Mouse (Mus musculus): Measurements from ENCODE around the gene Inpp1. TPM values are rescaled to one million over a fixed set of nuclear protein-coding genes. Genes with fewer than 3 reads are reported as not detected.

Inpp1 gene
- total RNA-seq, 4 experiments from 2014 or later, result 40.3 to 42.9 (median 42.1) TPM

- no peak for DNase-seq (ENCODE audit: low spot score in 2 of 2)
Measured at GRCm38 (mm10) chr1:52793692-52794091, 23.8 kb downstream of the Inpp1 start.

GRCm38 (mm10) chr1:52792701-52793100 is 24.8 kb downstream of the Inpp1 start:
- no peak for DNase-seq (ENCODE audit: low spot score in 2 of 2)

DNA sequence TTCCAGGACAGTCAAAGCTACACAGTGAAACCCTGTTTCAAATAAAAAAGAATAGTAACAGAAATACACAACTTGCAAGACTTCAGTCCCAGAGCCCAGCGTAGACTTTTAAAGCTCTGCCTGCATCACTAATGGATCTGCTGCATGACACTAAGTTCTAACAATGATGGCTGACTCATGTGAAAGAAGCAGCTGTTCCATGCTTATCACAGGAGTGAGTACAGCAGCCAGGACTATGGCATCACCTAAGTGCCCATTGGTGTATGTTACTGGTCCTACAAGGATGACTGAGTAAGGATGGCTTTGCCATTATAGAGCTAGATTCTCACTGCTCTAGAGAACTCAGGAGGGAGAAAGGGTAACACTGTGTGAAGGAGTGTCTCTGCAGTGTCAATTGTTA is 30.2 kb downstream of the Inpp1 start:
- DNase-seq (ENCODE audit: low spot score in 2 of 2), result no peak

- no peak for DNase-seq (ENCODE audit: low spot score in 2 of 2)
Measured at GRCm38 (mm10) chr1:52765176-52766111, 52.0 kb downstream of the Inpp1 start.

DNA sequence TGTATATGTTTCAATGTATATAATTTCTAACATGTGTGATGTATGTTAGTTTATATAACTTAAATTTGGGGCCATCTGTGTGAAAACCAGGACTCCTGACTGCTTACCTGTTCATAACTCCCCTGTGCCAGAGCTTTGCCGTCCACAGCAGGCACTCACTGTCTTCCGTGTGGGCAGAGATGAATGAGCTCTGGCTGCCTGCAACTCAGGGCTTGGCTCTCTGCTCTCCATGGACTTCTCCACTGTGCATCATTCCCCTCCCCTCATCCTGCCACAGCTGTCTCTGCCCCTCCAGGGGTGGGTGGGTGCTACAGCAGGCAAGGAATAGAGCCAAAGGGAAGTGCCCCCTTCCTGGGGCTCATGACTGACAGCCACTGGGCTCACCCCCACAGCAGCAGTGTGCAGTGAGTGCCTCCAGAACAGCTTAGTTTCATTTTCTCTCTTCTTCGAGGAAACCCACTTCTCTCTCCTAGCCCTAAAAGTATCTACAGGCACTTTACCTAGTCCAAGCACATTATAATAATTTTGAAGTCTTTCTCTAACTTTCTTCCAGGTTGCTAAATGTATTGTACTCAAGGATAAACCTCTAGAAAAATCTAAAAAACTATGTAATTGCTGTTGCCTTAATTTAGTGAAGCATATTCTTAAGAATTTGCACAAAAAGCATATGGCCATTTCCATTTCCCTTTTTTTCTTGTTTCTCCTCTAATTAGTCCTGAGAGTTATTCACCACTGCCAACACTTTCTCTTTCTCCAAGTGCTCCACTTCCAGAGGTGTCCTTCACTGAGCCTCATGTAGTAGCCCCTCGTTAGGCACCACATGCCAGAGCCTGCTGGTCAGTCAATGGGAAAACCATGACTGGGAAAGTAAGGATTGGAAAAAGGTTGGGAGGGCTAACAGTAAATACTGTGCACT is 53.3 kb downstream of the Inpp1 start:
- no peak for DNase-seq (ENCODE audit: low spot score in 2 of 2)

GRCm38 (mm10) chr1:52758174-52758573 is 59.3 kb downstream of the Inpp1 start:
- DNase-seq (ENCODE audit: low spot score in 2 of 2), result no peak

GRCm38 (mm10) chr1:52754331-52754730 is 63.2 kb downstream of the Inpp1 start:
- DNase-seq (ENCODE audit: low spot score in 2 of 2), result no peak

DNA sequence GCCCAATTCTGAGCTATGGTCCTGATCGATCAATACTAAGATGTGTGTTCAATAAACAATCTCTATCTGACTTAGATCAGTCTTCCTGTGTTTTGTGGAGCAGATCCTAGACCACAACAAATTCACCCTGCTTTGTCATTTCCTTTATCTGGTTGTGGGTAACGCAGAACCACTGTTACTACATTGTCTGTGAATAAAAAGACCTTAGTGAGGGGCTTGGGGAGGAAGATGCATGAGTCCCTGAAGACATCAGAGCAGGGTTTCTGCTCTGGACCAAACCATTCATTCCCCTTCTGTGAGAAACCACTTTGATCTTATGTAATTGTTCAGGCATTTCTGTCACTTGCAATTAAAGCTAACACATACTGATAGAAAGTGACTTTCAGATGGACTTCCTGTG is 63.7 kb downstream of the Inpp1 start:
- no peak for DNase-seq (ENCODE audit: low spot score in 2 of 2)

- DNase-seq (ENCODE audit: low spot score in 2 of 2), result no peak
Measured at GRCm38 (mm10) chr1:52752706-52753105, 64.8 kb downstream of the Inpp1 start.

DNA sequence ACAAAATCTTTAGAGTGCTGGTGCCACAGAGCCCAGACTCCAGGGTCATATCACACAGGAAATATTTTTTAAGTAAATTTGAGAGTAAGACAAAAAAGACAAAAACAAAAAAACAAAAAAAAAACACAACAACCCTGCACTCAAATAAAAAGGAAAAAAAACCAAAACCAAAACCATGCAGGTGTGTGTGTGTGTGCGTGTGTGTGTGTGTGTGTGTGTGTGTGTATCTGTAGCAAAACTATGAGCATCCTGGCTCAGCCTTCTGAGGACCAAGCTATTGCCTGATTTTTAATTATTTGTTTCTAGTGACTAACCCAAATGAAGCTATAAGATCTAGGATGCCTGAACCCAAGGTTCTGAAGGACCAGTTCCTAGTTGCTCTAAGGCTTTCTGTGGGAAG is 65.9 kb downstream of the Inpp1 start:
- DNase-seq (ENCODE audit: low spot score in 2 of 2), result no peak

DNA sequence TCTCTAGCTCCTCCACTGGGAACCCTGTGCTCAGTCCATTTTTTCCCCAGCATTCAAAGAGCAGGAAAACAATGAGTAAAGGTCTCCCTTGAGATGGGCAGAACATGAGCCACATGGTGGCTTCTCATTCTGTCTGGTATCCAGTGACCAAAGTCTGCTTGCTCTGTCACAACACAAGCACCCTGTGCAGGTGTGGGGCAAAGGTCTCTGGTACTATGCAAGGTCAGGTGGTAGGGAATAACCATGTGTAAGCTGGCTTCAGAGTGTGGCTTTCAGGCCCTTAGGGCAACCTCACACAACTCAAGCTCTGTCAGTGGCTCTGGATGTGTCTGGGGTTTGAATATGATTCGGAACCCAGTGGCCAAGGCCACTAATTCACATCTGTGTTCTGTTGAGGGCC is 67.5 kb downstream of the Inpp1 start:
- no peak for DNase-seq (ENCODE audit: low spot score in 2 of 2)

- DNase-seq (ENCODE audit: low spot score in 2 of 2), result peak in 1 of 2 experiments; percentile 57
Measured at GRCm38 (mm10) chr1:52748260-52748659, 69.2 kb downstream of the Inpp1 start.

DNA sequence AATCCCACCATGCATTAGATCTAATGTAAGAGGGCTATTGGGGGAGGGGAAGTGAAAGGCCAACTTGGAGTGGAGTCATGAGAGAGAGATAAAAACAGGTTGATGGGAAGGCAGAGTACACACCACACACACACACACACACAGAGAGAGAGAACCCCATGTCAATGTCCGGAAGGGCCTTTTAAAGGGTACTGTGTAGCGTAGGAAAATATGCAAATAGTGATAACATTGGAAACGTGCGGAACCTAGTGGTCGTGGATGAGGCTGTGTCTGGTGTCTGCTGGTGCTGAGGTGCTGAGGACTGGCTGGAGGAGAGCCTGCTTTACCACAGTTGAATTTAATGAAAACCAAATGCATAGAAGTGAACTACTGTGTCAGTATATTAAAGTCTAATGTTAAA is 74.9 kb downstream of the Inpp1 start:
- no peak for DNase-seq (ENCODE audit: low spot score in 2 of 2)

Other genes with a start within 250 kb of the Inpp1 start
- gene Nemp2, start 187.0 kb downstream of the Inpp1 start, total RNA-seq (2022), result 1 to 10 TPM; 4.0 to 5.8 (median 4.4) TPM
- gene Mfsd6, start 90.2 kb downstream of the Inpp1 start, total RNA-seq (2022), result 10 to 100 TPM; 78.0 to 94.4 (median 85.5) TPM
- gene Hibch, start 27.2 kb upstream of the Inpp1 start, total RNA-seq (2022), result 10 to 100 TPM; 17.0 to 22.7 (median 18.2) TPM
- gene 1700019D03Rik, start 202.5 kb upstream of the Inpp1 start, total RNA-seq (2022), result 10 to 100 TPM in 3 of 4 experiments, 1 to 10 TPM in 1; 9.4 to 11.0 (median 10.6) TPM
- gene Mstn, start 244.0 kb upstream of the Inpp1 start, total RNA-seq (2022), result 1 to 10 TPM in 1 of 4 experiments, under 1 TPM in 3; 0.55 to 1.4 (median 0.70) TPM